Mouse (Mus musculus): ENCODE data around the gene Dcaf5.
"Not testable (repeated sequence)": the region's sequence is repeated elsewhere in the genome, so short reads cannot be mapped to it uniquely, and the experiment has no call there.

Gene Dcaf5

GRCm38 (mm10) chr12:80436336-80436976 lies at the start of gene Dcaf5:
Dcaf5 (minus strand) TSS chr12:80436601.
- DNase-seq (ENCODE audit: low spot score in 2 of 2): peak; percentile 71 to 75

GRCm38 (mm10) chr12:80483397-80483796 lies 47.0 kb upstream of the Dcaf5 start:
- no peak for DNase-seq (ENCODE audit: low spot score in 2 of 2)

- no peak for DNase-seq (ENCODE audit: low spot score in 2 of 2)
These were observed 43.6 kb upstream of the Dcaf5 start for GRCm38 (mm10) chr12:80479986-80480385.

GRCm38 (mm10) chr12:80473731-80474130 lies 37.3 kb upstream of the Dcaf5 start:
- no peak for DNase-seq (ENCODE audit: low spot score in 2 of 2)

- no peak for DNase-seq (ENCODE audit: low spot score in 2 of 2)
These were observed 35.5 kb upstream of the Dcaf5 start for GRCm38 (mm10) chr12:80471926-80472325.

- no peak for DNase-seq (ENCODE audit: low spot score in 2 of 2)
These were observed 33.8 kb upstream of the Dcaf5 start for GRCm38 (mm10) chr12:80470206-80470605.

- peak in 1 of 2 experiments; percentile 15 for DNase-seq (ENCODE audit: low spot score in 2 of 2)
These were observed 27.4 kb upstream of the Dcaf5 start for GRCm38 (mm10) chr12:80463666-80464269.

GRCm38 (mm10) chr12:80462942-80463651 lies 26.7 kb upstream of the Dcaf5 start, which contains the start of gene Exd2:
Exd2 (plus strand) TSS chr12:80463095.
- DNase-seq (ENCODE audit: low spot score in 2 of 2): peak; percentile 89 to 91

GRCm38 (mm10) chr12:80462292-80462896 lies 26.0 kb upstream of the Dcaf5 start:
- DNase-seq (ENCODE audit: low spot score in 2 of 2): not testable (repeated sequence)

- no peak for DNase-seq (ENCODE audit: low spot score in 2 of 2)
These were observed 21.6 kb upstream of the Dcaf5 start for GRCm38 (mm10) chr12:80458033-80458432.

- DNase-seq (ENCODE audit: low spot score in 2 of 2): no peak
These were observed 17.1 kb upstream of the Dcaf5 start for GRCm38 (mm10) chr12:80453506-80453905.

- no peak for DNase-seq (ENCODE audit: low spot score in 2 of 2)
These were observed 8.2 kb upstream of the Dcaf5 start for GRCm38 (mm10) chr12:80444525-80445109.

- no peak for DNase-seq (ENCODE audit: low spot score in 2 of 2)
These were observed 4.6 kb upstream of the Dcaf5 start for GRCm38 (mm10) chr12:80440957-80441356.

GRCm38 (mm10) chr12:80437051-80437675 lies 762 bp upstream of the Dcaf5 start:
- no peak for DNase-seq (ENCODE audit: low spot score in 2 of 2)

GRCm38 (mm10) chr12:80435887-80436286 lies 514 bp downstream of the Dcaf5 start:
- no peak for DNase-seq (ENCODE audit: low spot score in 2 of 2)

- DNase-seq (ENCODE audit: low spot score in 2 of 2): peak; percentile 62 to 64
These were observed 1.3 kb downstream of the Dcaf5 start for GRCm38 (mm10) chr12:80434961-80435691.

GRCm38 (mm10) chr12:80434601-80434960 lies 1.8 kb downstream of the Dcaf5 start:
- DNase-seq (ENCODE audit: low spot score in 2 of 2): no peak

GRCm38 (mm10) chr12:80433266-80433665 lies 3.1 kb downstream of the Dcaf5 start:
- no peak for DNase-seq (ENCODE audit: low spot score in 2 of 2)

GRCm38 (mm10) chr12:80427683-80428082 lies 8.7 kb downstream of the Dcaf5 start:
- DNase-seq (ENCODE audit: low spot score in 2 of 2): no peak

- DNase-seq (ENCODE audit: low spot score in 2 of 2): no peak
These were observed 21.3 kb downstream of the Dcaf5 start for GRCm38 (mm10) chr12:80415100-80415499.

- no peak for DNase-seq (ENCODE audit: low spot score in 2 of 2)
These were observed 25.5 kb downstream of the Dcaf5 start for GRCm38 (mm10) chr12:80410855-80411254.

Measured in frontal cortex, postnatal 36 days (tissue).